Mouse (Mus musculus): ENCODE data around the gene Gnat1.
A peak's percentile ranks its signal among the peaks of the same experiment; 100 is the strongest.

Gnat1 gene

GRCm38 (mm10) chr9:107700114-107700571 is 20.6 kb upstream of the Gnat1 start:
- DNase-seq (ENCODE audit: low read depth, low spot score) = no peak

- no peak for DNase-seq (ENCODE audit: low read depth, low spot score)
Measured at GRCm38 (mm10) chr9:107699376-107699980, 20.0 kb upstream of the Gnat1 start.

GRCm38 (mm10) chr9:107698611-107699190 is 19.2 kb upstream of the Gnat1 start:
- no peak for DNase-seq (ENCODE audit: low read depth, low spot score)

GRCm38 (mm10) chr9:107697811-107698521 is 18.5 kb upstream of the Gnat1 start:
- DNase-seq (ENCODE audit: low read depth, low spot score) = no peak

- DNase-seq (ENCODE audit: low read depth, low spot score) = no peak
Measured at GRCm38 (mm10) chr9:107696845-107697610, 17.5 kb upstream of the Gnat1 start.

- no peak for DNase-seq (ENCODE audit: low read depth, low spot score)
Measured at GRCm38 (mm10) chr9:107696106-107696479, 16.6 kb upstream of the Gnat1 start.

- DNase-seq (ENCODE audit: low read depth, low spot score) = no peak
Measured at GRCm38 (mm10) chr9:107695441-107696105, 16.1 kb upstream of the Gnat1 start.

- DNase-seq (ENCODE audit: low read depth, low spot score) = no peak
Measured at GRCm38 (mm10) chr9:107694627-107695026, 15.1 kb upstream of the Gnat1 start.

GRCm38 (mm10) chr9:107693433-107693987 is 14.0 kb upstream of the Gnat1 start:
- DNase-seq (ENCODE audit: low read depth, low spot score) = no peak

GRCm38 (mm10) chr9:107692785-107693184 is 13.3 kb upstream of the Gnat1 start:
- DNase-seq (ENCODE audit: low read depth, low spot score) = no peak

- no peak for DNase-seq (ENCODE audit: low read depth, low spot score)
Measured at GRCm38 (mm10) chr9:107690391-107690790, 10.9 kb upstream of the Gnat1 start.

GRCm38 (mm10) chr9:107688939-107689338 is 9.4 kb upstream of the Gnat1 start:
- no peak for DNase-seq (ENCODE audit: low read depth, low spot score)

- no peak for DNase-seq (ENCODE audit: low read depth, low spot score)
Measured at GRCm38 (mm10) chr9:107688415-107688814, 8.9 kb upstream of the Gnat1 start.

GRCm38 (mm10) chr9:107685231-107685981 is 5.9 kb upstream of the Gnat1 start:
- peak; percentile 67 for DNase-seq (ENCODE audit: low read depth, low spot score)

- DNase-seq (ENCODE audit: low read depth, low spot score) = no peak
Measured at GRCm38 (mm10) chr9:107682405-107682804, 2.9 kb upstream of the Gnat1 start.

- no peak for DNase-seq (ENCODE audit: low read depth, low spot score)
Measured at GRCm38 (mm10) chr9:107678861-107679260, 651 bp downstream of the Gnat1 start.

GRCm38 (mm10) chr9:107677819-107678526 is 1.5 kb downstream of the Gnat1 start:
- peak; percentile 89 for DNase-seq (ENCODE audit: low read depth, low spot score)

- peak; percentile 91 for DNase-seq (ENCODE audit: low read depth, low spot score)
Measured at GRCm38 (mm10) chr9:107677091-107677784, 2.3 kb downstream of the Gnat1 start.

- no peak for DNase-seq (ENCODE audit: low read depth, low spot score)
Measured at GRCm38 (mm10) chr9:107676302-107676701, 3.2 kb downstream of the Gnat1 start.
